Mouse (Mus musculus): Measurements from ENCODE around the gene Ripor3.
"Not testable (repeated sequence)": the region's sequence is repeated elsewhere in the genome, so short reads cannot be mapped to it uniquely, and the experiment has no call there.

GRCm38 (mm10) chr2:168057876-168058275 lies 47.5 kb upstream of the Ripor3 start:
- TF ChIP-seq TAL1, GATA1 (IDR thresholded peaks at IDR 0.05; ENCODE audit: low read length): not testable (repeated sequence)

Data from erythroblast, embryonic 14.5 days (primary cell).